Mouse (Mus musculus): ENCODE data around the gene Agfg2. TPM values are rescaled to one million over a fixed set of nuclear protein-coding genes. Genes with fewer than 3 reads are reported as not detected.

The Agfg2 gene
- total RNA-seq, 1 experiment: 12.5 TPM

GRCm38 (mm10) chr5:137699080-137699479 lies 14.6 kb upstream of the Agfg2 start:
- in situ Hi-C loops (cut with MboI; ENCODE audit: low sequenced_read_pairs in 2 of 2, unreplicated experiment in 2 of 2): no loop called here
- Histone ChIP-seq H3K36me3 (ENCODE audit: control insufficient read depth, insufficient read depth, low read length, poor library complexity, severe bottlenecking) (no peaks in the 10 kb centered on the region), H3K4me3 (ENCODE audit: insufficient read depth in 1 of 2, low read depth in 1 of 2, low read length in 2 of 2, poor library complexity in 1 of 2, severe bottlenecking in 1 of 2) (no peak overlapping the region), H3K9me3 (ENCODE audit: control insufficient read depth, insufficient read depth, low read depth, low read length) (no peaks in the 10 kb centered on the region), H3K4me1 (ENCODE audit: control insufficient read depth in 2 of 2, insufficient read depth in 2 of 2, low read length in 2 of 2, poor library complexity in 1 of 2) (peaks cover 11 to 12% of the 10 kb centered on the region in 2 experiments), H3K27ac (ENCODE audit: insufficient read depth, low read depth, low read length, poor library complexity, severe bottlenecking) (no peak overlapping the region), H3K9ac (ENCODE audit: insufficient read depth, low read depth, low read length, poor library complexity, severe bottlenecking) (no peak overlapping the region)
- DNase-seq (ENCODE audit: low read depth, low spot score): no peak
- TF ChIP-seq ZC3H11A (IDR thresholded peaks at IDR 0.05; ENCODE audit: borderline replicate concordance, low read depth, low read length) (no peak), HCFC1 (IDR thresholded peaks at IDR 0.05; ENCODE audit: borderline replicate concordance, insufficient read depth, low read length) (no peak), ZNF384 (IDR thresholded peaks at IDR 0.05; ENCODE audit: low read depth, low read length) (no peak), CHD2 (IDR thresholded peaks at IDR 0.05; ENCODE audit: low read depth, low read length) (no peak), MAFK (IDR thresholded peaks at IDR 0.05; ENCODE audit: insufficient read depth, low read depth, low read length) (no peak)

DNA sequence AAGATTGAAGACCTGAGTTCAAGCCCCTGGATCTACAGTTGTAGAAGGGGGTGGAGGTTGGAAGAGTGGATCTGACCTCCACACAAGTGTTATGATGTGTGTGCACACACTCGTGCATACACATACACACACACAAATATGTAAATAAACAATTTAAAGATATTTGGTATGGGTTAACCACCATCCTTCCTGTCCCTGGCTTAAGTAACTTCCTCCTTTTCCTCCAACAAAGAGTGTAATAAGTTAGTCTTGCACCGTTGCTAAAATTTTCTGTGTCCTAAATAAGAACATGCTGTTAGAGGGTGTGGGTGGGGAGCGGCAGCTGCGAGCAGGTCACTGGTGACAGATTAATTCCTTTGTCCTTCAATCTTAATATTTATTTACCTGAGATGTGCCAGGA lies 11.4 kb upstream of the Agfg2 start:
- no peak for DNase-seq (ENCODE audit: low read depth, low spot score)
- TF ChIP-seq ZC3H11A (IDR thresholded peaks at IDR 0.05; ENCODE audit: borderline replicate concordance, low read depth, low read length): no peak
- no peak for TF ChIP-seq MAFK (IDR thresholded peaks at IDR 0.05; ENCODE audit: insufficient read depth, low read depth, low read length)
- in situ Hi-C loops (cut with MboI; ENCODE audit: low sequenced_read_pairs in 2 of 2, unreplicated experiment in 2 of 2): no loop called here
- Histone ChIP-seq H3K4me3 (ENCODE audit: insufficient read depth in 1 of 2, low read depth in 1 of 2, low read length in 2 of 2, poor library complexity in 1 of 2, severe bottlenecking in 1 of 2) (no peak overlapping the region), H3K9me3 (ENCODE audit: control insufficient read depth, insufficient read depth, low read depth, low read length) (no peaks in the 10 kb centered on the region), H3K27ac (ENCODE audit: insufficient read depth, low read depth, low read length, poor library complexity, severe bottlenecking) (no peak overlapping the region), H3K36me3 (ENCODE audit: control insufficient read depth, insufficient read depth, low read length, poor library complexity, severe bottlenecking) (no peaks in the 10 kb centered on the region), H3K9ac (ENCODE audit: insufficient read depth, low read depth, low read length, poor library complexity, severe bottlenecking) (no peak overlapping the region), H3K4me1 (ENCODE audit: control insufficient read depth in 2 of 2, insufficient read depth in 2 of 2, low read length in 2 of 2, poor library complexity in 1 of 2) (peaks cover 11 to 12% of the 10 kb centered on the region in 2 experiments)

DNA sequence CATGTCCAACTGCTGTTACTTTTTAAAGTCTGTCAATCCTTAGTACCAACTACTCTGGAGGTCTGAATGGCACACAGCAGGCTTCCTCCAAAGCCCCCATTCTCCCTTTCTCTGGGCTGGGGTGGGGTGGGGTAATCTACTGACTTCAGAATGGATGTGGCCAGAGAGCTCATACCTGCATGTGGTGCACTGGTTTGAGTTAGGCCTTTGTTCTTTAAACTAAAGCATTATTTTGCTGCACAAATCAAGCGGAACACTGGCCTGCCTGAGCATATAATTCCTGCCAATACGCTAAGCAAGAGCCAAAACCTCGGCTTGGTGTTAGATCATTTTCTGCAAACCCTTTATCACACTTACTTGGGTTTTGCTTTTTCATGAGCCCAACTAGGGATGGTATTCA lies 10.3 kb upstream of the Agfg2 start:
- no peak overlapping the region for H3K4me3 ChIP-seq (ENCODE audit: insufficient read depth in 1 of 2, low read depth in 1 of 2, low read length in 2 of 2, poor library complexity in 1 of 2, severe bottlenecking in 1 of 2)
- no peak overlapping the region; the same call in 1 of the 2 replicates for H3K27ac ChIP-seq (ENCODE audit: insufficient read depth, low read depth, low read length, poor library complexity, severe bottlenecking)
- no peak for TF ChIP-seq ZC3H11A (IDR thresholded peaks at IDR 0.05; ENCODE audit: borderline replicate concordance, low read depth, low read length)
- TF ChIP-seq ZNF384 (IDR thresholded peaks at IDR 0.05; ENCODE audit: low read depth, low read length): no peak
- H3K9me3 ChIP-seq (ENCODE audit: control insufficient read depth, insufficient read depth, low read depth, low read length): no peaks in the 10 kb centered on the region
- no peaks in the 10 kb centered on the region for H3K36me3 ChIP-seq (ENCODE audit: control insufficient read depth, insufficient read depth, low read length, poor library complexity, severe bottlenecking)
- no peak overlapping the region for H3K9ac ChIP-seq (ENCODE audit: insufficient read depth, low read depth, low read length, poor library complexity, severe bottlenecking)
- no peak for DNase-seq (ENCODE audit: low read depth, low spot score)
- in situ Hi-C loops (cut with MboI; ENCODE audit: low sequenced_read_pairs in 2 of 2, unreplicated experiment in 2 of 2): no loop called here
- H3K4me1 ChIP-seq (ENCODE audit: control insufficient read depth in 2 of 2, insufficient read depth in 2 of 2, low read length in 2 of 2, poor library complexity in 1 of 2): peaks cover 12 to 13% of the 10 kb centered on the region in 2 experiments

- no peak for DNase-seq (ENCODE audit: low read depth, low spot score)
- Histone ChIP-seq H3K4me3 (ENCODE audit: insufficient read depth in 1 of 2, low read depth in 1 of 2, low read length in 2 of 2, poor library complexity in 1 of 2, severe bottlenecking in 1 of 2) (no peak overlapping the region), H3K9me3 (ENCODE audit: control insufficient read depth, insufficient read depth, low read depth, low read length) (no peaks in the 10 kb centered on the region), H3K4me1 (ENCODE audit: control insufficient read depth in 2 of 2, insufficient read depth in 2 of 2, low read length in 2 of 2, poor library complexity in 1 of 2) (peaks cover 12% of the 10 kb centered on the region in 2 experiments), H3K9ac (ENCODE audit: insufficient read depth, low read depth, low read length, poor library complexity, severe bottlenecking) (no peak overlapping the region), H3K27ac (ENCODE audit: insufficient read depth, low read depth, low read length, poor library complexity, severe bottlenecking) (no peak overlapping the region), H3K36me3 (ENCODE audit: control insufficient read depth, insufficient read depth, low read length, poor library complexity, severe bottlenecking) (no peaks in the 10 kb centered on the region)
- in situ Hi-C loops (cut with MboI; ENCODE audit: low sequenced_read_pairs in 2 of 2, unreplicated experiment in 2 of 2): no loop called here
- TF ChIP-seq ZNF384 (IDR thresholded peaks at IDR 0.05; ENCODE audit: low read depth, low read length) (no peak), MAFK (IDR thresholded peaks at IDR 0.05; ENCODE audit: insufficient read depth, low read depth, low read length) (no peak), HCFC1 (IDR thresholded peaks at IDR 0.05; ENCODE audit: borderline replicate concordance, insufficient read depth, low read length) (no peak), ZC3H11A (IDR thresholded peaks at IDR 0.05; ENCODE audit: borderline replicate concordance, low read depth, low read length) (no peak), CHD2 (IDR thresholded peaks at IDR 0.05; ENCODE audit: low read depth, low read length) (no peak)
Measured at GRCm38 (mm10) chr5:137691881-137692280, 7.4 kb upstream of the Agfg2 start.

- TF ChIP-seq CHD2 (IDR thresholded peaks at IDR 0.05; ENCODE audit: low read depth, low read length) (no peak), MAFK (IDR thresholded peaks at IDR 0.05; ENCODE audit: insufficient read depth, low read depth, low read length) (no peak), HCFC1 (IDR thresholded peaks at IDR 0.05; ENCODE audit: borderline replicate concordance, insufficient read depth, low read length) (no peak), ZNF384 (IDR thresholded peaks at IDR 0.05; ENCODE audit: low read depth, low read length) (no peak), ZC3H11A (IDR thresholded peaks at IDR 0.05; ENCODE audit: borderline replicate concordance, low read depth, low read length) (no peak)
- no peak overlapping the region for H3K9ac ChIP-seq (ENCODE audit: insufficient read depth, low read depth, low read length, poor library complexity, severe bottlenecking)
- H3K27ac ChIP-seq (ENCODE audit: insufficient read depth, low read depth, low read length, poor library complexity, severe bottlenecking): no peak overlapping the region
- in situ Hi-C loops (cut with MboI; ENCODE audit: low sequenced_read_pairs in 2 of 2, unreplicated experiment in 2 of 2): no loop called here
- H3K36me3 ChIP-seq (ENCODE audit: control insufficient read depth, insufficient read depth, low read length, poor library complexity, severe bottlenecking): no peaks in the 10 kb centered on the region
- H3K4me3 ChIP-seq (ENCODE audit: insufficient read depth in 1 of 2, low read depth in 1 of 2, low read length in 2 of 2, poor library complexity in 1 of 2, severe bottlenecking in 1 of 2): no peak overlapping the region
- H3K9me3 ChIP-seq (ENCODE audit: control insufficient read depth, insufficient read depth, low read depth, low read length): no peaks in the 10 kb centered on the region
- no peak for DNase-seq (ENCODE audit: low read depth, low spot score)
- peaks cover 3 to 4% of the 10 kb centered on the region in 2 experiments; a peak in 3 of 4 replicates for H3K4me1 ChIP-seq (ENCODE audit: control insufficient read depth in 2 of 2, insufficient read depth in 2 of 2, low read length in 2 of 2, poor library complexity in 1 of 2)
Measured at GRCm38 (mm10) chr5:137690531-137690930, 6.0 kb upstream of the Agfg2 start.

Measured in ES-E14 (cell line).